7 mouse cellular contexts compared by ENCODE assay signal in genomic region chr4:117885994-117886393, GRCm38 (mm10). TPM values are rescaled to one million over a fixed set of nuclear protein-coding genes. Genes with fewer than 3 reads are reported as not detected.
DNase-seq lines count a peak whose midpoint lies in the region; ATAC-seq and TF ChIP-seq lines count a peak whose summit lies in the region.

No protein-coding gene starts in this region.

- no peak for TF ChIP-seq EP300 in lung, postnatal 0 days (IDR thresholded peaks at IDR 0.05)

- TF ChIP-seq CTCF in lung, postnatal 0 days (IDR thresholded peaks at IDR 0.05), result no peak

- 78% methylated on average over 9 of the region's 9 CpGs for WGBS in lung, postnatal 0 days
- 83% methylated on average over 9 of the region's 9 CpGs for WGBS in forebrain, embryonic 13.5 days
- 80% methylated on average over 9 of the region's 9 CpGs for WGBS in limb, embryonic 14.5 days
- 82% methylated on average over 9 of the region's 9 CpGs for WGBS in stomach, embryonic 15.5 days

- peak overlapping the region; percentile 95 for H3K4me2 ChIP-seq in lung, postnatal 0 days (replicated peaks; ENCODE audit: low read depth, low read length)
- H3K4me2 ChIP-seq in forebrain, embryonic 13.5 days, result peak overlapping the region; percentile 88
- H3K4me2 ChIP-seq in limb, embryonic 14.5 days (replicated peaks; ENCODE audit: low read depth, low read length, severe bottlenecking), result peak overlapping the region; percentile 93
- peak overlapping the region; percentile 93 for H3K4me2 ChIP-seq in stomach, embryonic 15.5 days

- H3K4me1 ChIP-seq in lung, postnatal 0 days (ENCODE audit: insufficient read depth, low read depth, low read length), result peaks cover 10% of the 10 kb centered on the region; the same call in 1 of the 2 replicates
- peaks cover 51% of the 10 kb centered on the region for H3K4me1 ChIP-seq in forebrain, embryonic 13.5 days
- H3K4me1 ChIP-seq in limb, embryonic 14.5 days (ENCODE audit: control insufficient read depth, insufficient read depth, low read length), result peaks cover 17% of the 10 kb centered on the region
- peaks cover 38% of the 10 kb centered on the region for H3K4me1 ChIP-seq in stomach, embryonic 15.5 days

- no peaks in the 10 kb centered on the region for H3K9me3 ChIP-seq in lung, postnatal 0 days (ENCODE audit: low read length)
- H3K9me3 ChIP-seq in forebrain, embryonic 13.5 days (replicated peaks), result no peaks in the 10 kb centered on the region
- no peaks in the 10 kb centered on the region for H3K9me3 ChIP-seq in limb, embryonic 14.5 days (ENCODE audit: control insufficient read depth, low read length)
- H3K9me3 ChIP-seq in stomach, embryonic 15.5 days, result no peaks in the 10 kb centered on the region

- no peaks in the 10 kb centered on the region for H3K27me3 ChIP-seq in lung, postnatal 0 days (replicated peaks; ENCODE audit: insufficient read depth, low read length)
- H3K27me3 ChIP-seq in forebrain, embryonic 13.5 days, result no peaks in the 10 kb centered on the region
- no peaks in the 10 kb centered on the region for H3K27me3 ChIP-seq in limb, embryonic 14.5 days (ENCODE audit: control insufficient read depth, insufficient read depth, low read length)
- H3K27me3 ChIP-seq in stomach, embryonic 15.5 days (replicated peaks), result no peaks in the 10 kb centered on the region

- H3K4me3 ChIP-seq in lung, postnatal 0 days (ENCODE audit: low read depth, low read length), result no peak overlapping the region
- peak overlapping the region; percentile 92 for H3K4me3 ChIP-seq in forebrain, embryonic 13.5 days
- peak overlapping the region; percentile 94 for H3K4me3 ChIP-seq in limb, embryonic 14.5 days (replicated peaks; ENCODE audit: low read length)
- peak overlapping the region; percentile 96 for H3K4me3 ChIP-seq in stomach, embryonic 15.5 days (replicated peaks)

- TF ChIP-seq POLR2A in limb, embryonic 14.5 days (IDR thresholded peaks at IDR 0.05; ENCODE audit: borderline replicate concordance, extremely low read depth, insufficient read depth, insufficient read length), result no peak

- H3K36me3 ChIP-seq in lung, postnatal 0 days (ENCODE audit: insufficient read depth, low read length), result peaks cover 11% of the 10 kb centered on the region; the same call in 1 of the 2 replicates
- H3K36me3 ChIP-seq in forebrain, embryonic 13.5 days (ENCODE audit: poor library complexity, severe bottlenecking), result peaks cover 46% of the 10 kb centered on the region
- H3K36me3 ChIP-seq in limb, embryonic 14.5 days (ENCODE audit: control insufficient read depth, insufficient read depth, low read length), result peaks cover 37% of the 10 kb centered on the region
- peaks cover 29% of the 10 kb centered on the region; the same call in 1 of the 2 replicates for H3K36me3 ChIP-seq in stomach, embryonic 15.5 days

- DNase-seq in lung, postnatal 0 days (ENCODE audit: low spot score), result no peak
- DNase-seq in lung, postnatal 10 days, result no peak
- no peak for DNase-seq in limb, embryonic 14.5 days (ENCODE audit: low spot score)
- no peak for DNase-seq in frontal cortex, postnatal 14 days (ENCODE audit: low spot score in 2 of 2)
- DNase-seq in cerebellum, adult 11 months, result no peak

- no peak overlapping the region for H3K27ac ChIP-seq in lung, postnatal 0 days (ENCODE audit: low read length)
- H3K27ac ChIP-seq in forebrain, embryonic 13.5 days, result no peak overlapping the region
- H3K27ac ChIP-seq in limb, embryonic 14.5 days (replicated peaks; ENCODE audit: low read depth, low read length), result no peak overlapping the region
- no peak overlapping the region for H3K27ac ChIP-seq in stomach, embryonic 15.5 days

- no peak overlapping the region for H3K9ac ChIP-seq in lung, postnatal 0 days (replicated peaks; ENCODE audit: low read depth)
- H3K9ac ChIP-seq in forebrain, embryonic 13.5 days, result peak overlapping the region; percentile 93
- peak overlapping the region; percentile 67; the same call in 1 of the 2 replicates for H3K9ac ChIP-seq in limb, embryonic 14.5 days (ENCODE audit: low read depth, low read length, severe bottlenecking)
- H3K9ac ChIP-seq in stomach, embryonic 15.5 days, result no peak overlapping the region

- ATAC-seq in lung, postnatal 0 days, result no peak
- no peak for ATAC-seq in forebrain, embryonic 13.5 days
- ATAC-seq in limb, embryonic 14.5 days (ENCODE audit: low FRiP score, low read depth), result no peak
- no peak for ATAC-seq in stomach, embryonic 15.5 days (ENCODE audit: insufficient read depth, low FRiP score, low read depth)

RNA-seq across cellular contexts. Expression of gene Atp6v0b, which starts 1.1 kb away (rescaled TPM):
- 346 TPM in 2 replicates for polyA plus RNA-seq in lung, postnatal 0 days (2015; fragmentation: Nextera tagmentation; extraction: Ambion mirVana)
- 333 and 349 TPM in 2 replicates for polyA plus RNA-seq in forebrain, embryonic 13.5 days (2015; fragmentation: Nextera tagmentation; extraction: Ambion mirVana)
- polyA plus RNA-seq in limb, embryonic 14.5 days (2012; rRNA removed), result 262 and 310 TPM in 2 replicates
- polyA plus RNA-seq in limb, embryonic 14.5 days (2014; fragmentation: Nextera tagmentation; extraction: Ambion mirVana), result 216 and 224 TPM in 2 replicates
- polyA plus RNA-seq in stomach, embryonic 15.5 days (2015; fragmentation: Nextera tagmentation; extraction: Ambion mirVana), result 214 and 232 TPM in 2 replicates

RNA-seq across cellular contexts. Expression of gene B4galt2, which starts 2.7 kb away (rescaled TPM):
- polyA plus RNA-seq in lung, postnatal 0 days (2015; fragmentation: Nextera tagmentation; extraction: Ambion mirVana), result 7.2 and 7.7 TPM in 2 replicates
- 28.7 and 32.0 TPM in 2 replicates for polyA plus RNA-seq in forebrain, embryonic 13.5 days (2015; fragmentation: Nextera tagmentation; extraction: Ambion mirVana)
- 95.4 and 149 TPM in 2 replicates for polyA plus RNA-seq in limb, embryonic 14.5 days (2012; rRNA removed)
- polyA plus RNA-seq in limb, embryonic 14.5 days (2014; fragmentation: Nextera tagmentation; extraction: Ambion mirVana), result 43.4 and 48.8 TPM in 2 replicates
- 16.6 and 17.9 TPM in 2 replicates for polyA plus RNA-seq in stomach, embryonic 15.5 days (2015; fragmentation: Nextera tagmentation; extraction: Ambion mirVana)

RNA-seq across cellular contexts. Expression of gene Dph2, which starts 5.8 kb away (rescaled TPM):
- 7.8 and 8.6 TPM in 2 replicates for polyA plus RNA-seq in lung, postnatal 0 days (2015; fragmentation: Nextera tagmentation; extraction: Ambion mirVana)
- 27.3 and 28.5 TPM in 2 replicates for polyA plus RNA-seq in forebrain, embryonic 13.5 days (2015; fragmentation: Nextera tagmentation; extraction: Ambion mirVana)
- polyA plus RNA-seq in limb, embryonic 14.5 days (2012; rRNA removed), result 18.4 and 23.2 TPM in 2 replicates
- 17.0 and 18.7 TPM in 2 replicates for polyA plus RNA-seq in limb, embryonic 14.5 days (2014; fragmentation: Nextera tagmentation; extraction: Ambion mirVana)
- 16.6 and 16.7 TPM in 2 replicates for polyA plus RNA-seq in stomach, embryonic 15.5 days (2015; fragmentation: Nextera tagmentation; extraction: Ambion mirVana)

RNA-seq across cellular contexts. Expression of gene Ccdc24, which starts 13.6 kb away (rescaled TPM):
- 4.5 TPM in 2 replicates for polyA plus RNA-seq in lung, postnatal 0 days (2015; fragmentation: Nextera tagmentation; extraction: Ambion mirVana)
- polyA plus RNA-seq in forebrain, embryonic 13.5 days (2015; fragmentation: Nextera tagmentation; extraction: Ambion mirVana), result 1.2 and 2.1 TPM in 2 replicates
- polyA plus RNA-seq in limb, embryonic 14.5 days (2012; rRNA removed), result 15.1 and 19.9 TPM in 2 replicates
- 1.6 and 1.8 TPM in 2 replicates for polyA plus RNA-seq in limb, embryonic 14.5 days (2014; fragmentation: Nextera tagmentation; extraction: Ambion mirVana)
- 0.94 and 2.3 TPM in 2 replicates for polyA plus RNA-seq in stomach, embryonic 15.5 days (2015; fragmentation: Nextera tagmentation; extraction: Ambion mirVana)

RNA-seq across cellular contexts. Expression of gene Ipo13, which starts 28.8 kb away (rescaled TPM):
- polyA plus RNA-seq in lung, postnatal 0 days (2015; fragmentation: Nextera tagmentation; extraction: Ambion mirVana), result 32.1 and 35.6 TPM in 2 replicates
- 60.5 and 70.6 TPM in 2 replicates for polyA plus RNA-seq in forebrain, embryonic 13.5 days (2015; fragmentation: Nextera tagmentation; extraction: Ambion mirVana)
- 63.4 and 75.9 TPM in 2 replicates for polyA plus RNA-seq in limb, embryonic 14.5 days (2012; rRNA removed)
- polyA plus RNA-seq in limb, embryonic 14.5 days (2014; fragmentation: Nextera tagmentation; extraction: Ambion mirVana), result 38.8 and 40.4 TPM in 2 replicates
- 37.5 and 42.9 TPM in 2 replicates for polyA plus RNA-seq in stomach, embryonic 15.5 days (2015; fragmentation: Nextera tagmentation; extraction: Ambion mirVana)

Comparison
In these comparisons a context has a peak if more than half of its experiments do, and no peak if none do; other contexts are left out.
1. H3K9ac ChIP-seq: peak in forebrain, embryonic 13.5 days (single experiment) and limb, embryonic 14.5 days (single experiment); none in lung, postnatal 0 days (single experiment) and stomach, embryonic 15.5 days (single experiment).
2. Peak in every context shown above with its lines, with median percentiles within 50 percentile points of each other: H3K4me2 ChIP-seq.